Mouse (Mus musculus): ENCODE measurements at regions not wholly inside any gene's neighbourhood (a gene's known extent, or its start where the extent isn't known, plus 50 kb on each side); places are given as distances from the start of the nearest gene placed in this dataset.

DNA sequence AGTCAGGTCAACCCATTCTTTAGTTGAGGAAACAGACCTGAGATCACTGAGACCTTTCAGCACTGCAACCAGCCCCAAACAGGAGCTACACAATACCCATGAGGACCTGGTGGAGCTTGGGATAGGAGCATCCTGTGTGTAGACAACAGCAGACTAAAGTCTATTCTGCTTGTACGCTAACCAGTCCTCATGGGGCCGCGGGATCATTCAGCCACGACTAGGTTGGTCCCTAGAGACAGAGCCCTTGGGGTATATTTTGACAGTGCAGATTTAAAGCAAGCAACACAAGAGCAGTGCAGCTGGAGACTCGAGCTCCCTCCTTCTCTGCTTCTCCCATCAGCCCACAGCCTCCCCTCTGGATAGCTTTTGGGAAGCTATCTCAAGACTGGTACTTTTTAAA is 51.7 kb upstream of the Ankrd34c start:
- no peak for DNase-seq (ENCODE audit: low spot score in 2 of 2)

DNA sequence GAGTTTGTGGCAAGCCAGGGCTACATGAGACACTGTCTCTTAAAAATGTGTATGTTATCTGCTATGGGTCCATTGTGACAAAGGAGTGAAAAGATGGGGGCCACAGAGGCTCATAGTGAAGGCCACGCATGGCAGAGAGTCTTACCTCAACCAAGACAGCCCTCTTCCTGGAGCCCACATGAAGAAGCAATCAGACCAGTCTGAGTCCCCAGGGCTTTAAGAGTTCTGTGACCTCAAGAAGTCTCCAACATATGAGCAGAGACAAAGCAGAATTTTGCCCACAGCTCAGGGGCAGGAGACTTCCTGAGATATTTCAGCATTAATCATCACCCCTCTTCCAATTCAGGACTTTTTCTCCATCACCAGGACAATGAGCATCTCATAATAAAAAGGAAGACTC is 50.4 kb upstream of the Ankrd34c start:
- DNase-seq (ENCODE audit: low spot score in 2 of 2): no peak

Small RNA genes lying in the stretch of these regions (microRNA-seq; reads per million reads assigned to microRNA genes)
- gene Mir184: 19.3 reads per million, percentile 34 among the genes with 10 or more reads in this experiment

Data from gastrocnemius, postnatal 4 days (tissue).